Mouse (Mus musculus) ES-Bruce4 (cell line): ENCODE measurements around the gene Sgcd.

Experiments used
- CTCF ChIP-seq: IDR thresholded peaks from one replicate; pipeline ENCODE4 v1.8.1; 2011; ENCODE audit warnings: low read depth, low read length
- EP300 ChIP-seq: IDR thresholded peaks from 2 replicates; pipeline ENCODE4 v1.6.1; 2011; ENCODE audit warnings: low read depth, low read length; ENCODE audit not compliant: insufficient read depth
- POLR2A ChIP-seq: IDR thresholded peaks from one replicate; pipeline ENCODE4 v1.8.1; 2011; ENCODE audit warnings: low read length; ENCODE audit not compliant: insufficient read depth

DNA sequence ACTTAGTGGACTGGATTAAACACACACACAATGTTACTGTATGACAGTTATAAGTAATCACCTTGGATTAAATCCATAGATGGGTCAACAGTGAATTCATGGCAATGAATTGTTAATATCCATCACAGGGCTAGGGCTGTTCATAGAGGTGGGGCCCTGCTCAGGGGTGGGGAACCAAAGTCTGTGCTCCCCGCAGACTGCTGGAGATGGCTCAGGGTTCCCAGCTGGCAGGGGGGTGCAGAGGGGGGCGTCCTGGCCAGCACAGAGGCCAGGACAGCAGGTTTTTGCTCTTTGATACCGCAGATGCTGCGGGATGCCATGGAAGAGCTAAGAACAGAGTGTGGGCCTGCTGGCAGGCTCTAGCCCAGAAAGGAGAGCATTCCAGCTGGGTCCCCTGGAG is 378.9 kb downstream of the Sgcd start:
- TF ChIP-seq CTCF: no peak
- no peak for TF ChIP-seq POLR2A
- TF ChIP-seq EP300: no peak
